Mouse (Mus musculus) spleen, adult 18-20 months (tissue): ENCODE data around the gene Pzp.
A peak's percentile ranks its signal among the peaks of the same experiment; 100 is the strongest.

Experiments
- DNase-seq, 2 experiments: peaks; one replicate each; pipeline ENCODE4 v3.0.0; 2022; ENCODE audit warnings: mixed read lengths in 2 of 2

Gene Pzp

DNA sequence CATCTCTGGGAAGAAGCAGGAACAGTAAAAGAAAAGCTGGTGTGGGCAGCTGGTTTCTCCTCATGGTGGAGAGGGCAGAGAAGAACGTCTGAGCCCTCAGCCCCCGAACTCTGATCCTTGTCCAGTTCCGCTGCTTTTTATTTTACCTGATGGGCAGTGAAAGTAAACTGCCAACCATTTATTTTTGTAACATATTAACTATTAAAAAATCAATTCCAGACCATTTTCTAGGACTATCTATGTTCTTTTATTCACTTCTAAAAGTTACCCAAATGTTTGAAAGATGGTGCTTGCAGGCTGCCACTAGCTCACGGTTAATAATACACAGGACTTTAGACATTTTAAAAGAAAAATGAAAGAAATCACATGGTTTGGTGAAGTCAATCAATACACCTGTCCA is at the start of gene Pzp:
Gene Pzp, minus strand, starts transcription at position 120 of the 400 bp plus-strand sequence.
- no peak for DNase-seq

DNA sequence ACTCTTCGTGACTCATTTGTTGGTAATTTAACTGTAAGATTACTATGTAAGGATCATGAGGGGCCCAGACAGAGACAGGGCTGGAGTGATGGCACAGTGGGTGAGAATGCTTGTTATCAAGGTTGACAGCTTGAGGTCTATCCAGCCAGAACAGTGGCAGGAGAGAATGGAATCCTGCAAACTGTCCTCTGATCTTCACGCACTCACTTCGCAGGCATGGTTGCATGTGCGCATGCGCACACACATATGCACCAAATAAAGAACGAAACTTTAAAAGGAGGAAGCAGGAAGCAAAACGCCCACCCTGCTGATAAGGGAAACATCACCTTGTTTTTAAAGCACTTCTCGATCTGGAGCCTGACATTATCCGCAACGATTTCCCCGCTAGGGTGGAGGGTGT is 40.1 kb upstream of the Pzp start:
- DNase-seq = no peak

DNA sequence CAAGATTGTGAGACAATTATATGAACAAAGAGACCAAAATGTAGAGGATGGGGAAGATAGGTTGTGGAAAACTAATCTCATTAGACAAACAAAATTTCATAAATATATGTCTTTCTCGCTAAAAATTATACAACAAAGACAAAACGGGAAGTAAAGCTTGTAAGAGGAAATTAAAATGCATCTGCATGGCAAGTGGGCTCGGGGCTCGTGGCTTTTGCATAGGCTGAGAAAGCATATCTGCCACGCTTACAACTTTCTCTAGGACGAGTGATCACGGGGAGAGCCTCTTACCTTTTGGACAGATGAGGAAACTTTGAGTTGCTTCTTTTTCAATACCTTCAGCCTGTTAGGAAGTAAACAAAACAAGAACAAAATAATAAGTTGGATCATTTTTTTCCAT is 27.5 kb upstream of the Pzp start:
- no peak for DNase-seq

DNA sequence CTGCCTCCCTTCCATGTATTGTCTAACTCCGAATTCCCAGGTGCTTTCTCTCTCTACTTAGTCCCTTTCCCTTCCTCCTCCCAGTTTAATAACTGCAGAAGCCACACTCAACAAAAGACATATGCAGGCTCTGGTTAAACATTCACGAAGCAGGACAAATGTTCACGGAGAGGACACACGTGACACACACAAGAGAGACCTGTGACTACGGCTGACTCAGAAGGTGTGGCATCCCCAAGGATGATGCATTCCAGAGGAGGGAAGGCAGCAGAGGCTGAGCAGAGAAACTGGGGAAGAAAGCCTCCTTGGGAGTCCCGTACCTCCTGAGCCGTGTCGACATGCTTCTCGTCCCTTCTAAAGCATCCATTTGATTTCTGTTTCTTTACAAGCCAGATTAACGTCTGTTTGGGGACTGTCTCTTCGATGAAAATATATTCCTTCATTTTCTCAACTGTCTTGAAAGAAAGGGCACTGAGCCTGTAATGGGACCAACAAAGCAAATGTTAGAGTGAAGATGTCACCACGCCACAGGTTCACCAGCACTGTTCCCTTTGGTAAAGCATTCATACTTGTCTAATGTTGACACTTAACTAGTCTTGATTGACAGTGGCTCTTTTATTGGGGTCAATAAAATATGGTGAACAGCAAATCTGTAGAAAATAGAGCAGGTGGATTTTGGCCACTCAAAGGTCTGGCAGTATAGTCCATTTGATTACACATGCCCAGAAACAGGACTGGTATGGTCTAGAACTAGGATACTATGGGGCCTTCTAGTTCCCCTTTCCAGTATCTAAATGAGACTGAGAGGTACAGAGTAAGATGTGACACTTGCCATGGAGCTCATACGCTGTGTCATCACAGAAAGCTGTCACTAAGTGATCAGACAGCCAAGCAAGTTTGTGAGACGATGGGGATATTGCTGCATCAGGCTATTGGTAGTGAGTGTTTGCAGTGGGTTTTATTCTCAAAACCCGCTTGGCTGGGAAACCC is 23.2 kb upstream of the Pzp start:
- DNase-seq = no peak

DNA sequence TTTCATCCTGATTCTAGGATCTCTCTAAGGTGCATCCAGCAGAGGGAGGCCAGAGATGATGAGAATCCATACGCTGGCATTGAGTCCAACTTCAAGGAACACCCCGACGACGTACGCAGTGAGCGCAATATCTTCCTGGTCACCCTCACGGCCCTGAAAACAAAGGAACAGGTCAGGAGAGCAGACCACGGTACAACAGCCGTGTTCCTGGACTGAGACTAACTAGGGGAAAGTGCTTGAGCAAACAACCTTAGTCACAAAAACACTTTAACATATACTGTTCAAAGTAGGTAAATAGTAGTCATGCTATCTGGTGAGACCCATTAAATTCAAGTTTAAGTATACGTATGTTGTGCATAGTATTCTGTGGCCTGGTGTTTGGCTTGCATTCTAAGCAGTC is 22.0 kb upstream of the Pzp start:
- DNase-seq = no peak

DNA sequence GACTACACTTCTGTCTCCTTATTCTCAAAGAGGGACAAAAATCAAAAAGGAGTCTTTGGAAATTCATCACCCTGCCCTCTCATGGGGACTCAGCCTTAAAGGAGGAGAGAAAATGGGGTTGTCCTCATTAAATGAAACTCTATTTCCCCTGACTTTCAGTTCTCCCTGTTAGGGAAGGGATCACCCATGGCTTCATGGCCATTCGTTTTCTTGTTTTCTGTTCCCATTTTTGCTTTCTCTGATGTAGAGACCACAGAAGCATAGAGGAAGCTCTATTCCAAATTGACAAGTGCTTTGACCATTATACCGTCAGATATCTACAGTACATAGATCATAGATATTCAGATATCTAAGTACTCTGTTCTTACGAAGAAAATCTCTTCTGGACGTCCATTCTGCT is 18.9 kb upstream of the Pzp start:
- DNase-seq = no peak

DNA sequence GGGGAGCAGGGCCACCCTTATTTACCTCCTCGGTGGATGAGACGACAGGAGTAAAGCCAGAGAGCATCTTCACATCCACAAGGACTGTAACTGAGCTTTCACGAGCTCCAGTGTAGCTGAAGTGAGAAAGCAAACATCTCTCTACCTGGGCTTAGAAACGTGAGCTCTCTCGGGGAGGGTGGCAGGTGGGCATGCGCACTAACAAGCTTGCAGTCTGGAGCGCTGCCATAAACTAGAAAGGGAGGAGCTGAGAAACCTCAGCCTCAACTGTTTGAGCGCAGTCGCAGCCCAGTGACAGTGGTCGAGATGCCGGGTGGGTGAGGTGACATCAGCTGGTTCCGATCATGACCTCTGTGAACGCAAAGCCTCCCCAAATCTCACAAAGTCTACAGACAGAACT is 16.7 kb upstream of the Pzp start:
- no peak for DNase-seq

DNA sequence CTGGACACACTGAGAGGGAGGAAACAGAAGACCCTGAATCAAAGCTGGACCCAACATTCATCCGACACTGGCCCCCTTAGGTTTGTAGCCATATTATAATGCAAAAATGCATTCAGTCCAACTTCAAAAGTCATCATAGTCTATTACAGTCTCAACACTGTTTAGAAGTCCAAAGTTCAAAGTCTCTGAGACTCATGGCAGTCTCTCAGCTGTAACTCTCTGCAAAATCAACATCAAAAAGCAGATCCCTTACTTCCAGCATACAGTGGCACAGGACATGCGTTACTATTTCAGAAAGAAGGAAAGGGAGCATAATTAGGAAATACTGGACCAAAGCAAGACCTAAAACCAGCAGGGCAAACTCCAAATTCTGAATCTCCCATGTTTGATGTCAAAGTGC is 8.7 kb upstream of the Pzp start:
- no peak for DNase-seq

DNA sequence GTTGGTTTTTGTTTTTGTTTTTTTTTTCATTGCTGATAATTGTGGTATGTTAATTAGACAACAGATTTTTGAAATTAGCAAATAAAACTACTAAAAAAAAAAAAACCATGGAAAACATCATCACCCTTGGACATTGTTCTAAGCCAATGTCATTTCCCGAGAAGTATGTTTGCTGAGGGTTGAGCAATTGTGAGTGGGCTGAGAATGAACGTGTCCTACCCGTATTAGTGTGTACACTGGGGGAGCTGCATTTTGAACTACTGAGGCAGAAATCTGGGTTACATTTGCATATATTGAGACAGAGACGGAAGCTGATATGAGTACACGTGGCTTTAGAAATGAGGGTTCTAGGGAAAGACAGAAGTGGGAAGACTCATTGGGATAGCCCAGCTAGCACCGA is 6.8 kb upstream of the Pzp start:
- DNase-seq = no peak

DNA sequence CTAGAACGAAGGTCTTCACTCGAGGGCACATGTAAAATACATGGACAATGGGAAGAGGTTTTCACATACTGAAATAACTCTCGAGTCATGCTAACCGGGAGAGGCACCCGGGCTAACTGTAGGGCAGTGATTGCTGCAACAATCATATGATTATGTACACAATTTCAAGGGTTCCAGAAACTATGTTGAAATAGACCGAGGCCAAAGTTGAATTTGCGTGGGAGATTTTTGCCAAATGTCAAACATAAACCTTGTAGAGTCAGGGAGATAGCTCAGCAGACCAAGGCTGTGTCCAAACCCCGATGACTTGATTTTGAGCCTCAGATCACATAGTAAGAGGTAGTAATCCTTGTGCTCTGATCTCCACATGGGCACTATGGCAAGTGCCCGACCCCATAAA is 6.2 kb upstream of the Pzp start:
- no peak for DNase-seq

DNA sequence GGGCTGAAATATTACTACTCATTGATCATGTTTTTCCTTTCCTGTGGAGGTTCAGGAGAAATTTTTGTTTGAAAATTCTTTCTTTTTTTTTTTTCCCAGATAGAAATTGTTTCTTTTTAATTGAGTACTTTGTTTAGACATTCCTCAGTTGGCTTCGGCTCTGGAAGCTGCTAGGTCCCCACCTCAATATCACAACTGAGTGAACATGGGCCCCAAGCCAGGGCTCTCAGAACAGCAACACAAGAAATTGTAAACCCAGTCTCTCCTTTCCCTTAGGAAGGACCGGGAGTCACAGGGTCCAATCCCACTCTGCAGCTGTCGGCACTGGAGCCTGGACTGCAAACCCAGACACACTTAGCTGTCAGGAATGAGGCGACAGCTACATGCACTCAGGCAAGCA is 2.0 kb upstream of the Pzp start:
- no peak for DNase-seq

DNA sequence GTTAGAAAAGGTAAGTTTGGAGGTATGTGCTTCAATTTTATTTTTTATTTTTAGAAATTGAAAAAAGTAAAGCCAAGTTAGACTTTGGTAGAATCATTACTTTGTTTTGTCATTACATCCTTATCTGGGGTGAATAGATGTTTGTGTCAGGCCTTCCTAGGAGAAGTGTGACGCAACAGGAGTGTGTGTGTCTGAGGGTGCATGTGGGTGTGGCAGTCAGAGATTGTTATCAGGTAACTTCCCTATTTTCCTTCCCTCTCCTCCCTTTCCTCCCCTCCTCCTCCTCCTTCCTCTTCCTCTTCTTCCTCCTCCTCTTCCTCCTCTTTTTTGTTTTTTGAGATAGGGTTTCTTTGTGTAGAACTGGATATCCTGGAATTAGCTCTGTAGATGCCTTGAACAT is 590 bp upstream of the Pzp start:
- DNase-seq = no peak

DNA sequence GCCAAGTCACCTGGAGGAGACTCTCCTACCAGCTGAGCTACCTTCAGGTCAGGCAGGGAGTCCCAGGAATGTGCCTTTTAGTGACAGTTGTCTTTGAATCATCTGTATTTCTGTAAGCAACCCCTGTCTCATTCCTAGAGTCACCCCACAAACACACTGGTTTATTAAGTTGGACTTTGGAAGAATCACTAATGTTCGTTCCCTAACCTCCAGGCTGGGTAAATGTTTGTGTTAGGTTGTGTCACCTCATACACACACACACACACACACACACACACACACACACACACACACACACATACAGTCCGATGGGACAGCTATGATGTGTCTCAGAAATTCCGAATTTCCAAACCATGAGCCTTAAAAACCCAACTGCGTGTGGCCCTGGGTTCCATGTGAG is 719 bp downstream of the Pzp start:
- no peak for DNase-seq

DNA sequence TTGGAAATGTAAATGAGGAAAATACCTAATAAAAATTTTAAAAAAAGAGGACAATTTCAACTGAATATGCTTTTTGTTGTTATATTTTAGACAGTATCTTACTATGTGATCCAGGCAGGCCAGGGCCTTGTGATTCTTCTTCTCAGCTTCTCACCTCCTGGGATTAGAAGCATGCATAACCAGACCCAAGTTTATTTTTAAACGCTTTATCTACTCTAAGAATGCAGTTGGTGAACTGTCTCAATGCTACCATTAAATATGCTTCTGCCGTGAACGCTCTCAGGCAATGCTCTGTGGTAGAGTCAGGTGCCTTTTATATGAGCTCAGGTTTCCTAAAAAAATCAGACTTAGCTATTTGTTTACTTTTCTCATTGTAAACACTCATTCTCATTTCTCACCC is 3.2 kb downstream of the Pzp start:
- DNase-seq = no peak

DNA sequence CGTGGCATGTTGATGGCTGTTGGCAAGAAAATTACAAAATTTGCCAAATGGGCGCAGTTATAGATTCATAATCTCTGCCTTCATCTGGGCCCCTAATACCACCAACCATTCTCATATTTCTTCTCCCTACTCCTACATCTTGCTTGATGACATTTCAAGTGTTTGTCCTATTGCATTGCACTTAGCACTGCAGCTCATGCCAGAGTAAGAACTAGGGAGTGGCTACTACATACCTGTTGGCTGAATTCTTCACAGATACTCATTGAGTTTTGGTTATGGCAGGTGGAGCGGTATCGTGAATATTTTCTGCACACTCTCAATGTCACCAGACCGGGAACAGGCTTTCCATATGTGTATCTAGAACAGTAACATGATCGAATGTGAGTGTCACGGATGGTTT is 7.4 kb downstream of the Pzp start:
- no peak for DNase-seq

DNA sequence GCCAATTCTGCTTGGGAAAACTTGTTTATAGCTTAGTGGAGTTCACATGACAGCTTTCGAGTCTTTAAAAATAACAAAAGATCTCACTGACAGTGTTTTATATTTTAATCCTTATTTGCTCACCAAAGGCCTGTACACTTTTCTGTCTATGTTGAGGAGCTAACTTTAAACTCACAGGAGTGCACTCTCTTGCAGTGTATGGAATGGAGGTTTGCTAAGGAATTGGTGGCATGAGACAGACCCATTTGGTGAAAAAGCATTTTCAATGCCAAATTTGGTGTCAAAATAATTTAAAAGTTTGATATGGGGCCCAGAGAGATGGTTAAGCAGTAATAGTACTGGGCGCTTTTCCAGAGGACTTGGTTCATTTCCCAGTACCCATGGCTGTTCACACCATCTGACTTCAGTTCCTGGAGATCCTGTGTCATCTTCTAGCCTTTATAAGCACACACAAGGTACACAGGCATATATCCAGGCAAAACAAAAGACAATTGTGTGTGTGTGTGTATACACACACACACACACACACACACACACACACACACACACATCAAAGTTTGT is 20.8 kb downstream of the Pzp start:
- no peak for DNase-seq

DNA sequence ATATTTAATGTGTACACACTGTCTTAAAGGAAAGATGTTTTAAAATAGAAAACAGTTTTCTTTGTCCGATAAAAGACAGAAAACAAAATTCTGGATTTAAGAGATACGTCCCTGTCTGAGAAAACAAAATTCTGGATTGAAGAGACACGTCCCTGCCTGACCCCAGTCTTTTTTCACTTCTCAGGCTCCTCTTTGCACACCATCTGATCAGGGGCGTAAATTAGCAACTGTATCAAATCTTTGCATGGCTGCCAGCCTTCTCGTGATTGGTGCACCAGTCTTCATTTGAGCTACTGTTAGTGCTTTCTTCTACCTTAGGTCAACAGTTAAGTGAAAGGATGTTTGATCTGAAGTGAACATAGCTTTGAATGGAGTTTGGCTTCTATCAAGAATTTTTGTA is 21.8 kb downstream of the Pzp start:
- no peak for DNase-seq

DNA sequence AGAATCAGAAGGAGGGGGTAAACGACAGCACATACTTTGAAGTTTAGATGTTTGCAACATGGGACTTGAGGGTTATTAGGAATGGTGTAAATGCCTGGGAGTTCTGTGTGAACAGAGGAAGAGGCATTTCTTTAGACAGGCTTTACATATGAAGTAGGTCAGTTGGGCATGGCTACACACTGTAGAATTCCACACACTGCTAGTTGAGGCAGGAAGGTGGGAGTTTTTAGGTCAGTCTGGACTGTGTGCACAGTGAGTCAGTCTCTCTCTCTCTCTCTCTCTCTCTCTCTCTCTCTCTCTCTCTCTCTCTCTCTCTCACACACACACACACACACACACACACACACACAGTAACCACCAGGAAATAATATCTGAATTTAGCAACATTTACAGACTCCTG is 31.2 kb downstream of the Pzp start:
- no peak for DNase-seq

DNA sequence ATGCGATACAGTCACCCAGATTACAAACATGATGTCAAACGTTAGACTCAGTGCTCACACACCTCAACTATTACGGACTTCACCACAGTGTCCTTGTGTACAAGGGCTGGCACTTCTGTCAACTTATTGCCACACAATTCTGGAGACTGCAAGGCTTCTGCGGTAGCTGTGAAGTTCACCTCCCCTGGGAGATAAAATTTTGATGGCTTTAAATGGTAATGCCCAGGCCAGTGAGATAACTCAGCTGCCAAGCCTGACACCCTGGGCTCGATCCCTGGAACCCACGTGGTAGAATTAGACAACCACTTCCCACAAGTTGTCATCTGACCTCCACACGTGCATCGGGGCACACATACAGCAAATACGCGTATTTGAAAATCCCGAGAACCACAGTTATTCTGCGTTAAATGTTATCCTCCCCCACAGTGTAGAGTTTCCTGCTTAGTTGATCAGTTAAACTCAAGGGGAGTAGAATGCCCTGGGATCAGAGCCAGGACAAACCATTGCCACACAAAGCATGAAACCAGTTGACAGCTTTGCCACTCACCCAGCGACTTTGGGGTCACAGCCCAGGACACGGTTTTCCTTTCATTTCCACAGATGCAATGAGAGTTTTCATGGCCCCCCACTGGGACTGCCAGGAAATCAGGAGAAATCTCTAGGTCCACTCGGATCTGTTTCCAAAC is 31.7 kb downstream of the Pzp start:
- DNase-seq = no peak

DNA sequence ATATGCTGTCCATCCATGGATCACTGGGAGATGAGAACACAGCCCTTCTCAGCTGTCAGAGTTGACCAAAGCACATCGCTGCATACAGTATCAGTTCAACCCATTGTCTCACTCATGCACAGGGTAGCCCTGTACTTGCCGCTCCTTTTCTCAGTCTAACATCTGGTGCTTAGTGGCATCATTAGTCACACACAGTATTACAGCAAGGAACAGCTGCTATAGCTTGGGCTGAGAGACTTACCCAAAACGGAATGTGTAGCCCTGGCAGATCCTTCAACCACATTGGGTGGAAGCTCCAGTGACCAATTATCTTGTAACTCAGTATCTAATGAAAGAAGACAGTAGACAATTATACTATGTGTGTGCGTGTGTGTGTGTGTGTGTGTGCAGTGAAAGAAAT is 34.6 kb downstream of the Pzp start:
- no peak for DNase-seq

DNA sequence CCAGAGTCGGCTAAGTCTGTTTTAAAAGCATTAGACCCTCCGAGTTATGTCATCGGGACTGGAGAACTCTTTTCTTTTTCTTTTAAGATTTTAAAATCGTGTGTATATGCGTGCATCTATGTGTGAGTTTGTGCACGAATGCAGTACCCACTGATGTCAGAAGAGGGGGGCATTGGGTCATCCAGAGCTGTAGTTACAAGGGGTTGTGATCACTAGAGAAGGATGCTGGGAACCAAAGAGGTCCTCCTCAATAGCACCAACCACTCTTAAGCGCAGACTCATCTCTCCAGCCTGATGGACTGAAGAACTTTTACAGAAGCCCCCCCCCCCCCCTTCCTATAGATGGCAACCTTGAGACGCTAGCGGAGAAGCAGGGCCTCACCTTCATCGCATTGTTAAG is 36.4 kb downstream of the Pzp start:
- DNase-seq = no peak

DNA sequence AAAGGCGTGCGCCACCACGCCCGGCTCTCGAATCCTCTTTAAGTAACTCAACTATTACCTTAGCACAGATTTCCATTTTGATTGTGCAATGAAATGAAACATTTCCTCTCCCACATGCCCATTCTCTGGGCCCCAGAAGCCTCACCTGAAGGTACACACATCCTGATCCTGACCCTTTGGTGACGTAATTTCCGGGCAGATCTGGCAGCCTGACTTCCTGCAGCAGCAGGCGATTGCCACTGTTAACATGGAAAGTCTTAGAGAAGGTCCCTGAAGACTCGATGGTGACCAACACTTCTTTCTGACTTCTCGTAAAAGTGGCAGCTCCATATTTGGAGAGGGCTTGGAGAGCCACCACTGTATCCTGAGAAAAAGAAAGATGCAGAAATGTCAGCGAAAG is 38.8 kb downstream of the Pzp start:
- no peak for DNase-seq

DNA sequence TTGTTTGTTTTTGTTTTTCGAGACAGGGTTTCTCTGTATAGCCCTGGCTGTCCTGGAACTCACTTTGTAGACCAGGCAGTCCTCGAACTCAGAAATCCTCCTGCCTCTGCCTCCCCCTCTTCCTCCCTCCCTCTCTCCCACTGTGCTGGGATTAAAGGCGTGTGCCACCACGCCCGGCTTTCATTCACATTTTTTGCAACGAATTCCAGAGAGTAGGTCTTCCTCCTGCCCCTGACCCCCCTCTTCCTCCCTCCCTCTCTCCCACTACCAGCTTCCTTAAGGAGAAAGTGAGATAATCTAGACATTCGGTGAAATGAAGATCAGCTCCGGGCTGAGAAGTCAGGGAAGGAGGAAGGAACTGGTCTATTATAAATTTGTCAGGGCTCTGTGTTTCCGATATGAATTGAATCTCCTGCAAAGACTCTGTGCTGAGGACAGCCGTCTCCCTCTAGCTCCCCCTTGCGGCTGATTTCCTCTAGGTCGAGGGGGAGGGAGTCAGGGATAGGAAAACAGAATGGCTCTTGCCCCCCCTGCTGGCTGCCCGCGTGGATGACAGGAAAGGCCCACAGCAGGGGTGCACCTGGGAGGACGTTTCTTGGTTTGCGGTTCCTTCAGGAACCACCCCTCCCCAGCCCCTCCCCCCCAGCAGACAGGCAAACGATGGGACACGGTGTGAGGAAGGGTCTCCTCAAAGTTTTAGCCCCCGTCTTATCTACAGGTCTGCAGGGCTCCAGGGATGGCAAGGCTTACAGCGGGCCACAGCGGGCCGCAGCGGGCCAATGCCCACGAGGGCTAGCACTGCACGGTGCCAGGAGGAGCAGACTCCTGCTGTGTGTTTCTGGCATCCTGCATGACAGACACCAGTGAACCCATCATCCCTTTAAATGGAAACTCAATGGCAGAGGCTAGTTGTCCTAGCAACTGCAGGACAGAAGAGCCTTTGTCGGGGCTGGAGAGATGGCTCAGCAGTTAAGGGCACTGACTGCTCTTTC is 46.8 kb downstream of the Pzp start:
- DNase-seq = peak; percentile 81 to 95
